Mouse (Mus musculus): ENCODE measurements around the gene Dhx33.
A peak's percentile ranks its signal among the peaks of the same experiment; 100 is the strongest.

The Dhx33 gene

GRCm38 (mm10) chr11:71004316-71004773 lies at the start of gene Dhx33:
Gene Dhx33 (minus strand): TSS chr11:71004437.
- DNase-seq (ENCODE audit: low read depth): peak; percentile 99

GRCm38 (mm10) chr11:71052554-71052953 lies 48.3 kb upstream of the Dhx33 start:
- peak; percentile 37 for DNase-seq (ENCODE audit: low read depth)

- no peak for DNase-seq (ENCODE audit: low read depth)
These were observed 35.5 kb upstream of the Dhx33 start for GRCm38 (mm10) chr11:71039526-71040298.

- no peak for DNase-seq (ENCODE audit: low read depth)
These were observed 29.0 kb upstream of the Dhx33 start, which contains the start of gene 6330403K07Rik for GRCm38 (mm10) chr11:71033163-71033761. Gene 6330403K07Rik (minus strand): TSS chr11:71033513.

- no peak for DNase-seq (ENCODE audit: low read depth)
These were observed 28.4 kb upstream of the Dhx33 start for GRCm38 (mm10) chr11:71032491-71033162.

- no peak for DNase-seq (ENCODE audit: low read depth)
These were observed 27.8 kb upstream of the Dhx33 start for GRCm38 (mm10) chr11:71032070-71032469.

- no peak for DNase-seq (ENCODE audit: low read depth)
These were observed 25.3 kb upstream of the Dhx33 start for GRCm38 (mm10) chr11:71029403-71030118.

- DNase-seq (ENCODE audit: low read depth): no peak
These were observed 24.0 kb upstream of the Dhx33 start for GRCm38 (mm10) chr11:71028280-71028679.

- peak; percentile 99 for DNase-seq (ENCODE audit: low read depth)
These were observed 15.2 kb upstream of the Dhx33 start, which contains the start of the genes Mis12 and Derl2 for GRCm38 (mm10) chr11:71019201-71020068. Gene Mis12 (plus strand): TSS chr11:71019611. Gene Derl2 (minus strand): TSS chr11:71019841.

GRCm38 (mm10) chr11:71018416-71019200 lies 14.4 kb upstream of the Dhx33 start:
- no peak for DNase-seq (ENCODE audit: low read depth)

- DNase-seq (ENCODE audit: low read depth): no peak
These were observed 12.8 kb upstream of the Dhx33 start for GRCm38 (mm10) chr11:71017051-71017450.

GRCm38 (mm10) chr11:71012743-71013142 lies 8.5 kb upstream of the Dhx33 start:
- DNase-seq (ENCODE audit: low read depth): no peak

- DNase-seq (ENCODE audit: low read depth): no peak
These were observed 4.1 kb upstream of the Dhx33 start for GRCm38 (mm10) chr11:71008321-71008720.

- DNase-seq (ENCODE audit: low read depth): no peak
These were observed 3.6 kb upstream of the Dhx33 start for GRCm38 (mm10) chr11:71007831-71008230.

GRCm38 (mm10) chr11:71007026-71007425 lies 2.8 kb upstream of the Dhx33 start:
- no peak for DNase-seq (ENCODE audit: low read depth)

GRCm38 (mm10) chr11:71005046-71005445 lies 809 bp upstream of the Dhx33 start:
- DNase-seq (ENCODE audit: low read depth): peak; percentile 48

- no peak for DNase-seq (ENCODE audit: low read depth)
These were observed 474 bp downstream of the Dhx33 start for GRCm38 (mm10) chr11:71003611-71004315.

GRCm38 (mm10) chr11:71001167-71001566 lies 3.1 kb downstream of the Dhx33 start:
- DNase-seq (ENCODE audit: low read depth): no peak

GRCm38 (mm10) chr11:70982557-70983228 lies 21.5 kb downstream of the Dhx33 start, which contains the start of gene C1qbp:
Gene C1qbp (minus strand): TSS chr11:70983026.
- peak; percentile 91 for DNase-seq (ENCODE audit: low read depth)
